Mouse (Mus musculus) adrenal gland, adult 18-20 months (tissue): ENCODE results near the gene Dpm3. TPM values are rescaled to one million over a fixed set of nuclear protein-coding genes. Genes with fewer than 3 reads are reported as not detected.
"Not testable (repeated sequence)": the region's sequence is repeated elsewhere in the genome, so short reads cannot be mapped to it uniquely, and the experiment has no call there.

Experiments
- DNase-seq, 2 experiments: peaks; one replicate each; pipeline ENCODE4 v3.0.0; 2021 to 2022; ENCODE audit warnings: low spot score in 2 of 2
- long read RNA-seq, 2 experiments: library from polyadenylated mRNA; stranded (forward); transcript quantifications; one replicate each; pipeline ENCODE4 v2.0.0; 2021
- total RNA-seq, 2 experiments: library from RNA; stranded (reverse); gene quantifications; 1 replicate in 1 of 2; 2 replicates in 1 of 2; pipeline ENCODE4 v1.2.3; 2021

The Dpm3 gene
- total RNA-seq: 100 to 1,000 TPM; 119 to 122 TPM
- long read RNA-seq, experiment 1, transcript Dpm3-201 (2 exons, 404 nt): major isoform, 9 of 9 reads
- long read RNA-seq, experiment 1, partial matches to known transcripts: 0 of 9 reads
- long read RNA-seq, experiment 1, other reads (novel, unspliced or antisense): 0 of 9 reads
- long read RNA-seq, experiment 2, transcript Dpm3-201 (2 exons, 404 nt): major isoform, 50 of 56 reads
- long read RNA-seq, experiment 2, transcript Dpm3-203 (1 exons, 441 nt): minor isoform, 6 of 56 reads
- long read RNA-seq, experiment 2, partial matches to known transcripts: 0 of 56 reads
- long read RNA-seq, experiment 2, other reads (novel, unspliced or antisense): 0 of 56 reads

- DNase-seq: no peak
These were observed at the start of gene Dpm3 for GRCm38 (mm10) chr3:89259076-89259475. Gene Dpm3 (plus strand): TSS chr3:89259358.

GRCm38 (mm10) chr3:89209731-89210130 lies 49.4 kb upstream of the Dpm3 start:
- no peak for DNase-seq

GRCm38 (mm10) chr3:89210162-89210561 lies 49.0 kb upstream of the Dpm3 start:
- no peak for DNase-seq

GRCm38 (mm10) chr3:89210731-89211130 lies 48.4 kb upstream of the Dpm3 start:
- DNase-seq: no peak

- peak; percentile 87 to 90 for DNase-seq
These were observed 45.2 kb upstream of the Dpm3 start for GRCm38 (mm10) chr3:89213803-89214530.

- no peak for DNase-seq
These were observed 44.3 kb upstream of the Dpm3 start, which contains the start of gene Thbs3 for GRCm38 (mm10) chr3:89214681-89215411. Gene Thbs3 (plus strand): TSS chr3:89215180.

- DNase-seq: peak; percentile 73 to 81
These were observed 43.3 kb upstream of the Dpm3 start for GRCm38 (mm10) chr3:89215853-89216252.

- not testable (repeated sequence) for DNase-seq
These were observed 42.8 kb upstream of the Dpm3 start for GRCm38 (mm10) chr3:89216407-89216806.

- DNase-seq: no peak
These were observed 40.9 kb upstream of the Dpm3 start for GRCm38 (mm10) chr3:89218271-89218670.

GRCm38 (mm10) chr3:89219546-89219945 lies 39.6 kb upstream of the Dpm3 start:
- DNase-seq: no peak

- no peak for DNase-seq
These were observed 38.0 kb upstream of the Dpm3 start for GRCm38 (mm10) chr3:89221167-89221566.

- no peak for DNase-seq
These were observed 34.4 kb upstream of the Dpm3 start for GRCm38 (mm10) chr3:89224796-89225195.

GRCm38 (mm10) chr3:89225321-89225815 lies 33.8 kb upstream of the Dpm3 start:
- DNase-seq: no peak

GRCm38 (mm10) chr3:89225918-89226317 lies 33.2 kb upstream of the Dpm3 start:
- no peak for DNase-seq

- DNase-seq: no peak
These were observed 32.8 kb upstream of the Dpm3 start for GRCm38 (mm10) chr3:89226361-89226760.

- DNase-seq: no peak
These were observed 32.3 kb upstream of the Dpm3 start, which contains the start of gene Mtx1 for GRCm38 (mm10) chr3:89226900-89227299. Gene Mtx1 (minus strand): TSS chr3:89227088.

- peak; percentile 72 to 74 for DNase-seq
These were observed 31.6 kb upstream of the Dpm3 start for GRCm38 (mm10) chr3:89227307-89228179.

GRCm38 (mm10) chr3:89228180-89228549 lies 31.0 kb upstream of the Dpm3 start:
- DNase-seq: peak; percentile 87 to 90

GRCm38 (mm10) chr3:89228836-89229235 lies 30.3 kb upstream of the Dpm3 start, which contains the start of gene Muc1:
Gene Muc1 (plus strand): TSS chr3:89229057.
- no peak for DNase-seq

- no peak for DNase-seq
These were observed 29.9 kb upstream of the Dpm3 start for GRCm38 (mm10) chr3:89229276-89229675.
